Mouse (Mus musculus) embryonic stem cell, embryonic (primary cell): ENCODE measurements around the gene Vmn1r125.
"Not testable (repeated sequence)": the region's sequence is repeated elsewhere in the genome, so short reads cannot be mapped to it uniquely, and the experiment has no call there.

ENCODE experiments used
- CTCF ChIA-PET, 4 experiments: fragments of 300-600 bp in 2 of 4; fragments of 350-600 bp in 2 of 4; sonication (Branson Sonifier 250); formaldehyde crosslinking; loops; one replicate each; lab custom pipeline; 2022; ENCODE audit warnings: inconsistent platforms in 2 of 4; lab: Charles Lee
- POLR2A ChIA-PET, 4 experiments: fragments of 300-600 bp in 2 of 4; fragments of 350-600 bp in 2 of 4; sonication (Branson Sonifier 250); formaldehyde crosslinking; loops; one replicate each; lab custom pipeline; 2022; ENCODE audit warnings: antibody characterized with exemption in 4 of 4, inconsistent platforms in 1 of 4; lab: Charles Lee

Gene Vmn1r125

GRCm38 (mm10) chr7:21271879-21272278, at the start of gene Vmn1r125:
Gene Vmn1r125, plus strand, starts transcription at chr7:21272179.
- CTCF ChIA-PET = not testable (repeated sequence)

GRCm38 (mm10) chr7:21260517-21260916, 11.5 kb upstream of the Vmn1r125 start, which contains the start of gene Vmn1r124:
Gene Vmn1r124, minus strand, starts transcription at chr7:21260617.
- CTCF ChIA-PET, POLR2A ChIA-PET: not testable (repeated sequence)

More at GRCm38 (mm10) chr7:21271879-21272278, at the start of gene Vmn1r125:
- POLR2A ChIA-PET = not testable (repeated sequence)

GRCm38 (mm10) chr7:21301367-21301766, 29.4 kb downstream of the Vmn1r125 start, which contains the start of gene Vmn1r126:
Gene Vmn1r126, minus strand, starts transcription at chr7:21301467.
- POLR2A ChIA-PET, CTCF ChIA-PET: not testable (repeated sequence)

GRCm38 (mm10) chr7:21319761-21320160, 47.8 kb downstream of the Vmn1r125 start, which contains the start of gene Vmn1r127:
Gene Vmn1r127, minus strand, starts transcription at chr7:21319861.
- CTCF ChIA-PET, POLR2A ChIA-PET: not testable (repeated sequence)
